Mouse (Mus musculus): ENCODE measurements at regions not wholly inside any gene's neighbourhood (a gene's known extent, or its start where the extent isn't known, plus 50 kb on each side); places are given as distances from the start of the nearest gene placed in this dataset.

DNA sequence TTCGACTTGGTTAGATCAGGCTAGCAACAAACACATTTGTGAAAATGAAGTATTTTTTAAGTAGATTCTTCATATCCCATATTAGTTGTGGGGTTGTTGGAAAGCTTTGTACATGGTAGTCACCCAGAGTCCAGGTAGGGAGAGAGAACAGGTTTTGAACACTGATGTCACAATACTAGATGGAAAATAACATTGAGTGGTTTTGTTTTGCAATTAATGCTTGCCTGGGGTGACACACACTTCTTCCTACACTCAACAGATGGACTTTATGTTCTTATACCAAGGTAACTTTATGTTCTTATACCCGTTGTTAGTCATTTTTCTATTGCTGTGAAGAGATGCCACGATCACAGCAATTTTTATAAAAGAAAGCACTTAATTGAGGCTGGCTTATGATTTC lies 134.2 kb upstream of the Fam241a start:
- TF ChIP-seq CTCF (conservative IDR thresholded peaks at IDR 0.05; ENCODE audit: low read length) (no peak), NANOG (IDR thresholded peaks at IDR 0.05; ENCODE audit: borderline replicate concordance, low read length) (no peak), POU5F1 (IDR thresholded peaks at IDR 0.05; ENCODE audit: borderline replicate concordance, low read length) (no peak)
